Mouse (Mus musculus): ENCODE data around the gene Olfr821. TPM values are rescaled to one million over a fixed set of nuclear protein-coding genes. Genes with fewer than 3 reads are reported as not detected.
A peak's percentile ranks its signal among the peaks of the same experiment; 100 is the strongest.
"Not testable (repeated sequence)": the region's sequence is repeated elsewhere in the genome, so short reads cannot be mapped to it uniquely, and the experiment has no call there.

Gene Olfr821
- polyA plus RNA-seq (2014; fragmentation: Nextera tagmentation; extraction: Ambion mirVana), result not detected in 2 replicates

DNA sequence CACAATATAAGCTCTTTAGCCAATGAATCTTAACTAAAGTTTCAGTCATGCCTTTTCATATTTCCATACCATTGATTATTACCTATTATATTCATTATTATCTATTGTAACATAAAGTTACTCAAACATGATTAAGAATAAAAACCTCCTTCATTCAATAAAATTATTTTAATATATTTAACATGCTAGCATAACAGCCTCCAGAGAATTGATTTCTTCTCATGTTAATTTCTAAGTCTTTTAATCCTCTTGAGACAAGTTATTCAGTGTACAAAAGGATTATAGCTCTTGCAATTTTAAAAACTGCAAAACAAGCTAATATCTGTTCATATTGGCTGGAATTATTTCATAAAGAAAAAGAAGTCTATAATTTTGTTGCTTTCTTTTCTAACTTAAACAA is at the start of gene Olfr821:
Olfr821 (plus strand) TSS at position 301 of the 400 bp plus-strand sequence.
- Histone ChIP-seq H3K9me3 (ENCODE audit: control insufficient read depth, low read length) (no peaks in the 10 kb centered on the region), H3K27ac (ENCODE audit: low read depth, low read length) (no peak within 1 kb of the TSS), H3K4me3 (ENCODE audit: low read depth, low read length) (no peak within 1 kb of the TSS), H3K4me2 (ENCODE audit: low read depth, low read length, severe bottlenecking) (no peak within 1 kb of the TSS), H3K27me3 (ENCODE audit: control insufficient read depth, insufficient read depth, low read length) (no peaks in the 10 kb centered on the region), H3K9ac (ENCODE audit: low read length) (no peak within 1 kb of the TSS), H3K4me1 (replicated peaks; ENCODE audit: control insufficient read depth, insufficient read depth, low read length) (no peaks in the 10 kb centered on the region), H3K36me3 (ENCODE audit: control insufficient read depth, insufficient read depth, low read length) (no peaks in the 10 kb centered on the region)
- DNase-seq (ENCODE audit: low spot score) (no peak), ATAC-seq (replicated peaks; ENCODE audit: low FRiP score) (no peak)

DNA sequence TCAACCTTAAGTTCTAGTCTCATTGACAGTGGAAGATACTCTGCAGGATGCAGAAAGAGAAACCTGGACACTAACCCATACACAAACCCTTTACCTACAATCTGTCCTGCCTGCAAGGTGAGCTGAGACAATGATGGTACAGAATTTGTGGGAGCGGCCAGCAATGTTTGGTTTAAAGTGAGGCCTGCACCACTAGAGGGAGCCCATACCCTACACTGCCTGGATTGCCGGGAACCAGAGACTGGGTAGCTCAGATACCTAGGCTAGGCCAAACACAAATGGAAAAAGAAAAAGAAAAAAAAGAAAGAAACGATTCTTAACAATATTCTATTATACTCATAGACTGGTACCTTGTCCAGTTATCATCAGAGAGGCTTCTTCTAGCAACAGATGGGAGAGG is 48.3 kb upstream of the Olfr821 start:
- not testable (repeated sequence) for H3K4me1 ChIP-seq (replicated peaks; ENCODE audit: control insufficient read depth, insufficient read depth, low read length)

DNA sequence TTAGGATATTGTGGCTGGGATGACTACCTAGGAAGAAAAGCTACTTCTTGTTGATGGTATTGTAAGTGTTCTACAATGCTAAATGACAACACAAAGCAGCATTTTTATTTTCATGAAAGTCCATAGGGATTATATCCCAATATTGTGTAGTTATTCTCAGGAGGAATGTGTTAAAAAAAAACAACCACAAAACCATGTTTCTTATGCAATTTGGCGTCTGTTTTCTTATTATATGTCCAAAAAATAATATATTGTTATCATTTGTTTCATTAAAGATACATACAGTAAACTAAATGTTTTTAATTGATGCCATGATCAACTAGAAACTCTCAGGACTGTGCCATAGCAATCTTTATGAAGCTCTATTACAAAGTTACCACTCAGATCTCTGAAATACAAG is 45.2 kb upstream of the Olfr821 start, which contains the start of gene Gm10310:
Gm10310 (minus strand) TSS at position 101 of the 400 bp plus-strand sequence.
- H3K36me3 ChIP-seq (ENCODE audit: control insufficient read depth, insufficient read depth, low read length); H3K4me1 ChIP-seq (replicated peaks; ENCODE audit: control insufficient read depth, insufficient read depth, low read length); H3K27me3 ChIP-seq (ENCODE audit: control insufficient read depth, insufficient read depth, low read length); H3K9ac ChIP-seq (ENCODE audit: low read length); ATAC-seq (replicated peaks; ENCODE audit: low FRiP score); H3K4me2 ChIP-seq (ENCODE audit: low read depth, low read length, severe bottlenecking); DNase-seq (ENCODE audit: low spot score); H3K9me3 ChIP-seq (ENCODE audit: control insufficient read depth, low read length); H3K4me3 ChIP-seq (ENCODE audit: low read depth, low read length); H3K27ac ChIP-seq (ENCODE audit: low read depth, low read length): not testable (repeated sequence)
- WGBS, result no CpG with 5 or more reads among the region's 1 CpGs

More for the DNA sequence above, 48.3 kb upstream of the Olfr821 start:
- not testable (repeated sequence) for DNase-seq (ENCODE audit: low spot score); H3K36me3 ChIP-seq (ENCODE audit: control insufficient read depth, insufficient read depth, low read length); H3K4me2 ChIP-seq (ENCODE audit: low read depth, low read length, severe bottlenecking); H3K27ac ChIP-seq (ENCODE audit: low read depth, low read length); H3K9me3 ChIP-seq (ENCODE audit: control insufficient read depth, low read length); H3K9ac ChIP-seq (ENCODE audit: low read length); H3K27me3 ChIP-seq (ENCODE audit: control insufficient read depth, insufficient read depth, low read length); H3K4me3 ChIP-seq (ENCODE audit: low read depth, low read length)
- peak; percentile 78 for ATAC-seq (replicated peaks; ENCODE audit: low FRiP score)
- no CpG with 5 or more reads among the region's 3 CpGs for WGBS

DNA sequence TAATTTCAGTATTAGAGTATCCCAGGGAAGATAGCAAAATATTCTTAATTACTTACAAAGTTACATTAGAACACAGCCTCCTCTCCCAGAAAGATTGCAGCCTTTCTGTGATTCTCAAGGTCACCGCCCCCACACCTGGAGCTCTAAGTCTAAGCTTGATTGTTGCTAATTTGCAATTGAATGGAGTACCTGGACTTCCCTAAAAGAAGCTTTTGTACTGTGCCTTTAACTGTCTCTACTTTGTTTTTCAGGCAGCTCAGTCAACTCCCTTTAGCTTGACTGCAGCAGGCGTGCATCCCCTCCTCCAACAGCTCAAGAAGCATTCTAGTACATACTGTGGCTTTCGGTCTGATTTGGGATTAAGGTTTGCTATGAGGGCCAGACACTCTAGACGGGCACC is 26.0 kb upstream of the Olfr821 start:
- DNase-seq (ENCODE audit: low spot score); ATAC-seq (replicated peaks; ENCODE audit: low FRiP score); H3K4me2 ChIP-seq (ENCODE audit: low read depth, low read length, severe bottlenecking); H3K4me1 ChIP-seq (replicated peaks; ENCODE audit: control insufficient read depth, insufficient read depth, low read length); H3K4me3 ChIP-seq (ENCODE audit: low read depth, low read length); H3K9me3 ChIP-seq (ENCODE audit: control insufficient read depth, low read length); H3K36me3 ChIP-seq (ENCODE audit: control insufficient read depth, insufficient read depth, low read length); H3K9ac ChIP-seq (ENCODE audit: low read length); H3K27me3 ChIP-seq (ENCODE audit: control insufficient read depth, insufficient read depth, low read length); H3K27ac ChIP-seq (ENCODE audit: low read depth, low read length): not testable (repeated sequence)
- WGBS, result 87% methylated on average over 4 of the region's 4 CpGs

DNA sequence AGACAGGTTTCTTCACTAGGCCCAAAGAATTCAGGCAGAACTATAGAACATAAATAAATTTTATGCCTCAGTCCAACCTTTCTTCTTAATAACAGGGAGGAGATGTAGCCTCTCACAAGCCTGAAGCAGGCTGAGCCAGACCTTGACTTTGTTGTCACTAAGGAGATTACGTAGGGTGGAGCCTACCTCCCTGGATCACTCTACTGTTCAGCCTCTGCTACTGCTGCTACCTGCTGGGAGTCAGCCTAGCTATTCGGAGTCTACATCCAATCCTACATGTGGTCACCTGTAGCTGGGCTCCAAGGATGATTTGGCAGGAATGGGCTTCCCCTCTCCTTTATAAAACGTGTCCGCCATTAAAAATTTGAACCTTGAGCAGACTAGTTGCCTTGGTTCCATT is 24.8 kb upstream of the Olfr821 start:
- H3K27ac ChIP-seq (ENCODE audit: low read depth, low read length); H3K9me3 ChIP-seq (ENCODE audit: control insufficient read depth, low read length); ATAC-seq (replicated peaks; ENCODE audit: low FRiP score); H3K4me1 ChIP-seq (replicated peaks; ENCODE audit: control insufficient read depth, insufficient read depth, low read length); H3K4me2 ChIP-seq (ENCODE audit: low read depth, low read length, severe bottlenecking); DNase-seq (ENCODE audit: low spot score); H3K36me3 ChIP-seq (ENCODE audit: control insufficient read depth, insufficient read depth, low read length); H3K27me3 ChIP-seq (ENCODE audit: control insufficient read depth, insufficient read depth, low read length); H3K9ac ChIP-seq (ENCODE audit: low read length); H3K4me3 ChIP-seq (ENCODE audit: low read depth, low read length): not testable (repeated sequence)
- 81% methylated on average over 4 of the region's 4 CpGs for WGBS

DNA sequence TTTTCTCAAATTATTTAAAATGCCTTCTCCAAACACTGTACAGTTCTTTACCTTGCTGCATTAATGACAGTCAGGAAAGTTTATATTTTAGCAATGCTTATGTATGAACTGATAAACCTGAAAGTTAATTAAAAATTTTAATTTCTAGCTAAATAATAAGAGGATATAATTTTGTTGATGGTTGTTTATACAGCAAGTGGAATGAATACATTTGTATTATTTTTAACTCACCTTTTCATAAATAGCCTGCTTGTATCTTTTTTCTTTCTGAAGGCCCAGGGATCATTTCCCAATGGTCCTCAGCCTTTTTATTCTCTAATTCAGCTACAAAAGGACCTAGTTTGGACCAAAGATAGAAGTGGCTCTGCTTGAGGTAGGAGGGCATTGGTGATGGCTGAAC is 17.8 kb upstream of the Olfr821 start, which contains the start of gene Olfr820:
Olfr820 (plus strand) TSS at position 301 of the 400 bp plus-strand sequence.
- ATAC-seq (replicated peaks; ENCODE audit: low FRiP score), result no peak
- no peak for DNase-seq (ENCODE audit: low spot score)
- Histone ChIP-seq H3K4me1 (replicated peaks; ENCODE audit: control insufficient read depth, insufficient read depth, low read length) (no peaks in the 10 kb centered on the region), H3K27ac (ENCODE audit: low read depth, low read length) (no peak within 1 kb of the TSS), H3K27me3 (ENCODE audit: control insufficient read depth, insufficient read depth, low read length) (no peaks in the 10 kb centered on the region), H3K36me3 (ENCODE audit: control insufficient read depth, insufficient read depth, low read length) (no peaks in the 10 kb centered on the region), H3K4me2 (ENCODE audit: low read depth, low read length, severe bottlenecking) (no peak within 1 kb of the TSS), H3K9ac (ENCODE audit: low read length) (no peak within 1 kb of the TSS), H3K9me3 (ENCODE audit: control insufficient read depth, low read length) (no peaks in the 10 kb centered on the region), H3K4me3 (ENCODE audit: low read depth, low read length) (no peak within 1 kb of the TSS)

DNA sequence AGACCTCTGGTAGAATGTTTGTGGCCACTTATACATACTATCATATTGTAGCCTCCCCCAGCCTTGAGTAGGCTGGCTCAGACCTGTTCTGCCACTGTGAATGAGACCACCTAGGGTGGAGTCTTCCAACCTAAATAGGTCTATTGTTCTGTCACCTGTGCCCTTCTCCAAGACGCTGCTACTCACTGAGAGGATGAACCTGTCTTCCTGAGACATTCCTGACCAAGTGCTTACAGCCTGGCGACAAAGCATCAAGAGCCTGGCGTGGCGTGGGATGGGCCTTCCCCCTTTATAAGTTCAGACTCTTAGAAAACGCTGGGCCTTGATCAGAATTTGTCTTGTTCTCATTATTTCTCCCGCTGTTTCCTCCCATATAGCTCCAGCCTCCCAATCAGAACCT is 6.9 kb downstream of the Olfr821 start:
- 73% methylated on average over 6 of the region's 6 CpGs for WGBS
- Histone ChIP-seq H3K4me2 (ENCODE audit: low read depth, low read length, severe bottlenecking) (no peak overlapping the region), H3K9ac (ENCODE audit: low read length) (no peak overlapping the region), H3K4me1 (replicated peaks; ENCODE audit: control insufficient read depth, insufficient read depth, low read length) (no peaks in the 10 kb centered on the region), H3K9me3 (ENCODE audit: control insufficient read depth, low read length) (no peaks in the 10 kb centered on the region), H3K27ac (ENCODE audit: low read depth, low read length) (no peak overlapping the region), H3K4me3 (ENCODE audit: low read depth, low read length) (no peak overlapping the region), H3K36me3 (ENCODE audit: control insufficient read depth, insufficient read depth, low read length) (no peaks in the 10 kb centered on the region), H3K27me3 (ENCODE audit: control insufficient read depth, insufficient read depth, low read length) (no peaks in the 10 kb centered on the region)
- ATAC-seq (replicated peaks; ENCODE audit: low FRiP score) (no peak), DNase-seq (ENCODE audit: low spot score) (no peak)

DNA sequence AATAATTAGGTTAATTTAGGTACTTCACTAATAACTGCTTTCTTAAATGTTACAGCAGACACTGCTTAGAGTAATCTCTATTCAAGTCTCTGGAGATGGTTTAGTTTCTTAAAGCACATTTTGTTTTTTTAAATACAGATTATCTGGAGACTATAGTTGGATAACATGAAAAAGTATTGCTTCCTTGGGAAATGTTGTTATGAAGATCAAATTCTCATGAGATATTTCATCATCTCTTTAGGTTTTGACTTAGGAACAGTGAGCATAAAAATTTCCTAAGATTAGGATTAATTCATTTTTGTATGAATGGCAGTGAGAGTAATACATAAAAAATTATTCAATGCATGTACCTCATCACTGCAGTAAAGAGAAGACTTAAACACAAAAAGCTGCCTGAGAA is 40.8 kb downstream of the Olfr821 start, which contains the start of gene Olfr822:
Olfr822 (plus strand) TSS at position 301 of the 400 bp plus-strand sequence.
- no peak for ATAC-seq (replicated peaks; ENCODE audit: low FRiP score)
- Histone ChIP-seq H3K27me3 (ENCODE audit: control insufficient read depth, insufficient read depth, low read length) (no peaks in the 10 kb centered on the region), H3K27ac (ENCODE audit: low read depth, low read length) (no peak within 1 kb of the TSS), H3K4me2 (ENCODE audit: low read depth, low read length, severe bottlenecking) (no peak within 1 kb of the TSS), H3K4me1 (replicated peaks; ENCODE audit: control insufficient read depth, insufficient read depth, low read length) (no peaks in the 10 kb centered on the region), H3K9ac (ENCODE audit: low read length) (no peak within 1 kb of the TSS), H3K4me3 (ENCODE audit: low read depth, low read length) (no peak within 1 kb of the TSS), H3K36me3 (ENCODE audit: control insufficient read depth, insufficient read depth, low read length) (no peaks in the 10 kb centered on the region), H3K9me3 (ENCODE audit: control insufficient read depth, low read length) (no peaks in the 10 kb centered on the region)
- no peak for DNase-seq (ENCODE audit: low spot score)
